Mouse (Mus musculus) neural tube, embryonic 14.5 days (tissue): ENCODE data around the gene Uqcr10. TPM values are rescaled to one million over a fixed set of nuclear protein-coding genes. Genes with fewer than 3 reads are reported as not detected.
A peak's percentile ranks its signal among the peaks of the same experiment; 100 is the strongest.
"Not testable (repeated sequence)": the region's sequence is repeated elsewhere in the genome, so short reads cannot be mapped to it uniquely, and the experiment has no call there.

ENCODE experiments used
- ATAC-seq: fragments of 200-750 bp; cut with Nextera tagmentation; 2 replicates; pipeline ENCODE4 v1.8.0; 2017; ENCODE audit warnings: low read depth, mild to moderate bottlenecking, moderate TSS enrichment, moderate library complexity
- H3K27ac ChIP-seq: fragments of 300-500 bp; sonication (generic); 2 replicates; pipeline ENCODE4 v1.5.1; 2014; ENCODE audit warnings: low read depth, mild to moderate bottlenecking, control low read depth, low read length, moderate library complexity, mixed read lengths
- H3K27me3 ChIP-seq: fragments of 300-500 bp; sonication (generic); 2 replicates; pipeline ENCODE4 v1.6.1; 2014; ENCODE audit warnings: low read length; ENCODE audit not compliant: control insufficient read depth, insufficient read depth
- H3K36me3 ChIP-seq: fragments of 300-500 bp; sonication (generic); 2 replicates; pipeline ENCODE4 v1.6.1; 2014; ENCODE audit warnings: low read length, mixed read lengths; ENCODE audit not compliant: control insufficient read depth, insufficient read depth
- H3K4me1 ChIP-seq: fragments of 300-500 bp; sonication (generic); 2 replicates; pipeline ENCODE4 v1.6.1; 2014; ENCODE audit warnings: low read length; ENCODE audit not compliant: control insufficient read depth, insufficient read depth
- H3K4me2 ChIP-seq: fragments of 300-500 bp; sonication (generic); 2 replicates; pipeline ENCODE4 v1.6.1; 2014; ENCODE audit warnings: mild to moderate bottlenecking, low read depth, low read length, control low read depth
- H3K4me3 ChIP-seq: fragments of 300-500 bp; sonication (generic); 2 replicates; pipeline ENCODE4 v1.5.1; 2014; ENCODE audit warnings: low read depth, low read length, control low read depth, mixed read lengths
- H3K9ac ChIP-seq: fragments of 300-500 bp; sonication (generic); replicated peaks from 2 replicates; pipeline ENCODE4 v1.6.1; 2014; ENCODE audit warnings: low read depth, mild to moderate bottlenecking, control low read depth, low read length, mixed read lengths
- H3K9me3 ChIP-seq: fragments of 300-500 bp; sonication (generic); 2 replicates; pipeline ENCODE4 v1.6.1; 2016; ENCODE audit warnings: low read length; ENCODE audit not compliant: control insufficient read depth
- WGBS: fragments of 180-500 bp; shearing (Covaris S2); extraction: QIAGEN DNeasy Blood & Tissue Kit; methylation state at CpG from one replicate; pipeline ENCODE4 v1.1.7; 2014; 5-methylcytosine and 5-hydroxymethylcytosine counted together
- polyA plus RNA-seq: library from polyadenylated mRNA; unstranded; fragments of >200 nt; fragmentation: Nextera tagmentation; extraction: Ambion mirVana; gene quantifications from 2 replicates; pipeline ENCODE4 v1.2.1, GENCODE M21; 2014

Gene Uqcr10
- polyA plus RNA-seq, 1 experiment from 2014 or later: 671 TPM

GRCm38 (mm10) chr11:4720393-4720792 is 16.3 kb upstream of the Uqcr10 start:
- H3K4me1 ChIP-seq: no peaks in the 10 kb centered on the region
- no peaks in the 10 kb centered on the region for H3K9me3 ChIP-seq
- no peaks in the 10 kb centered on the region for H3K27me3 ChIP-seq
- H3K4me2 ChIP-seq: no peak overlapping the region
- H3K36me3 ChIP-seq: no peaks in the 10 kb centered on the region
- ATAC-seq: no peak
- no peak overlapping the region for H3K9ac ChIP-seq
- 51% methylated on average over 11 of the region's 11 CpGs for WGBS
- H3K27ac ChIP-seq: no peak overlapping the region
- no peak overlapping the region for H3K4me3 ChIP-seq

DNA sequence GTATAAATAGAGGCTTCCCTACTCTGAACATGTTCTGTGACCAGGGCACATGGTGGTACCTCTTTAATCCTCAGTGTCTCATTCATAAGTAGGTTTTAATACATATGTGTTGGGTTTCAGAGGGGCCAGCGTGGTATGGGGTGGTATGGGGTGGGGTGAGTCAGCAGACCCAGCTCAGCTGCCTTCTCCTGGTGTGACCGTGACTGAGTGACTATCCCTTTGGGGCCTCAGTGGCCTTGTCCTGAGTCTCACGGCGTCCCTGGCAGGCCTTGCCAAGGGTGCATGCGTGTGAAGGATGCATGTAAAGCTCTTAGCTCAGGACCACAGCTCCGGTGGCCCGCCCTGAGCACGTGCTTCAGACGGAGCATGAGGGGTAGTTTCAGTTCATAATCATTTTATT is 15.8 kb upstream of the Uqcr10 start:
- H3K9me3 ChIP-seq: no peaks in the 10 kb centered on the region
- no peaks in the 10 kb centered on the region for H3K27me3 ChIP-seq
- H3K36me3 ChIP-seq: no peaks in the 10 kb centered on the region
- no peak for ATAC-seq
- no peak overlapping the region for H3K27ac ChIP-seq
- no peak overlapping the region for H3K4me3 ChIP-seq
- WGBS: 86% methylated on average over 9 of the region's 9 CpGs
- H3K9ac ChIP-seq: no peak overlapping the region
- H3K4me1 ChIP-seq: no peaks in the 10 kb centered on the region
- H3K4me2 ChIP-seq: no peak overlapping the region

- no peak overlapping the region for H3K27ac ChIP-seq
- no peaks in the 10 kb centered on the region for H3K36me3 ChIP-seq
- no peaks in the 10 kb centered on the region for H3K27me3 ChIP-seq
These were observed 14.4 kb upstream of the Uqcr10 start for GRCm38 (mm10) chr11:4718548-4718947.

GRCm38 (mm10) chr11:4716530-4717236 is 12.5 kb upstream of the Uqcr10 start:
- Histone ChIP-seq H3K4me3 (no peak overlapping the region), H3K4me1 (no peaks in the 10 kb centered on the region), H3K27ac (no peak overlapping the region), H3K4me2 (no peak overlapping the region), H3K9me3 (no peaks in the 10 kb centered on the region), H3K27me3 (no peaks in the 10 kb centered on the region), H3K36me3 (no peaks in the 10 kb centered on the region), H3K9ac (no peak overlapping the region)
- WGBS: 90% methylated on average over 5 of the region's 5 CpGs
- no peak for ATAC-seq

More at GRCm38 (mm10) chr11:4718548-4718947, 14.4 kb upstream of the Uqcr10 start:
- ATAC-seq: no peak
- Histone ChIP-seq H3K4me2 (no peak overlapping the region), H3K9me3 (no peaks in the 10 kb centered on the region), H3K9ac (no peak overlapping the region), H3K4me1 (no peaks in the 10 kb centered on the region), H3K4me3 (no peak overlapping the region)
- 90% methylated on average over 5 of the region's 5 CpGs for WGBS

GRCm38 (mm10) chr11:4715596-4715995 is 11.5 kb upstream of the Uqcr10 start:
- Histone ChIP-seq H3K27me3 (no peaks in the 10 kb centered on the region), H3K9ac (no peak overlapping the region), H3K4me3 (no peak overlapping the region), H3K27ac (no peak overlapping the region), H3K36me3 (no peaks in the 10 kb centered on the region), H3K4me1 (no peaks in the 10 kb centered on the region), H3K9me3 (no peaks in the 10 kb centered on the region), H3K4me2 (no peak overlapping the region)
- no peak for ATAC-seq
- WGBS: 83% methylated on average over 4 of the region's 4 CpGs

DNA sequence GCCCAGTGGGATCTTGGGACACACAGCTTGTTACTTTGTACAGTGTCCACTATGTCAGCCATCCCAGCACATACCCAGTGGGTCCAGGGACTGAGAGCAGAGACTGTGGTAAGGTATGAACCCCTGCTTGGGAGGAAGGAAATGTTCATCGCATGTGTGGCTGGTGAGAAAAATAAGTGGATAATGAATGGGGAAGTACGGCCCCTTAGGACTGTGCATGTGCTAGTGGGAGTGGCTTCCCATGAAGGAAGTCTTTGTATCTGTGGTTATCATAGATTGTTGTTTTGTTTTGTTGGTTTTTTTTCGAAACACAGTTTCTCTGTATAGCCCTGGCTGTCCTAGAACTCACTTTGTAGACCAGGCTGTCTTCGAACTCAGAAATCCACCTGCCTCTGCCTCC is 10.6 kb upstream of the Uqcr10 start:
- 94% methylated on average over 4 of the region's 4 CpGs for WGBS
- no peaks in the 10 kb centered on the region for H3K4me1 ChIP-seq
- no peak overlapping the region for H3K27ac ChIP-seq
- no peak overlapping the region for H3K4me2 ChIP-seq
- H3K27me3 ChIP-seq: no peaks in the 10 kb centered on the region
- no peaks in the 10 kb centered on the region for H3K36me3 ChIP-seq
- H3K9me3 ChIP-seq: no peaks in the 10 kb centered on the region
- ATAC-seq: no peak
- H3K4me3 ChIP-seq: no peak overlapping the region
- H3K9ac ChIP-seq: no peak overlapping the region

DNA sequence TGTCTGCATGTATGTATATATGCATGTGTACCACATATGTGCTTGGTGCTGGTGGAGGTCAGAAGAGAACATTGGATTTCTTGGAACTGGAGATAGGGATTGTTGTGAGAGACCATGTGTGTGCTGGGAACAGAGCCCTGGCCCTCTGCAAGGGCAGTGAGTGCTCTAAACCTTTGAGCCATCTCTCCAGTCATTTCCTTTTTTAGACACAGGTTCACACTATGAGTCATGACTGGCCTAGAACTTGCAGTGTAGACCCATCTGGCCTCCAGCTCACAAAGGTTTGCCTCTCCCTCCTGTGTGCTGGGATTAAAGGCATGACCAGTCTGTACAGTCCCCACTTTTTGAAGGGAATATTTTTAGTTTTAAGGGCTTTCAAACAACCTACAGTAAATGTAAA is 8.7 kb upstream of the Uqcr10 start:
- ATAC-seq: no peak

GRCm38 (mm10) chr11:4710188-4710587 is 6.0 kb upstream of the Uqcr10 start:
- H3K9ac ChIP-seq, H3K9me3 ChIP-seq, H3K27ac ChIP-seq, H3K36me3 ChIP-seq, ATAC-seq, H3K4me1 ChIP-seq, H3K4me2 ChIP-seq, H3K27me3 ChIP-seq, H3K4me3 ChIP-seq: not testable (repeated sequence)
- WGBS: 82% methylated on average over 4 of the region's 4 CpGs

More for the DNA sequence above, 8.7 kb upstream of the Uqcr10 start:
- no peaks in the 10 kb centered on the region for H3K27me3 ChIP-seq
- H3K9me3 ChIP-seq: no peaks in the 10 kb centered on the region
- H3K4me2 ChIP-seq: no peak overlapping the region
- no peak overlapping the region for H3K4me3 ChIP-seq
- no peaks in the 10 kb centered on the region for H3K36me3 ChIP-seq
- H3K9ac ChIP-seq: no peak overlapping the region
- no peaks in the 10 kb centered on the region for H3K4me1 ChIP-seq
- no peak overlapping the region for H3K27ac ChIP-seq

DNA sequence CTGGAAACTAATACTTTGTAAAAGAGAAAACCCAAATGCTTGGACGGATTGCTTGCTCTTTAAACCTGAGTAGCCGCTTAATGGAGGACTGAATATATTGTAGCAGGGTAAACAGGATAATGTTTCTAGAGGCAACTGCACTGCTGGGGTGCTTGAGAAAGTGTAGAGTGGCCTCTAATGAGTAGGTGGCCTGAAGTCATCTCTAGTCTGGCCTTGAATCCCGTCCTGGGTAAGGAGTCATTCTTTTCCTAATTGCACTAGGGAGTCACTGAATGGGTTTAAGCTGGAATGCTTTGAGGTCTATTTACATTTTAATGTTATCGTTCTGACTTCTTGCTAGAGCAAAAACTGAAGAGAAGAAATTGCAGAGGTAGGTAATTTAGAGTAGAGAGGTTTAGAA is 1.0 kb upstream of the Uqcr10 start:
- ATAC-seq: no peak
- Histone ChIP-seq H3K9me3 (no peaks in the 10 kb centered on the region), H3K4me1 (peaks cover 12% of the 10 kb centered on the region; the same call in 1 of the 2 replicates), H3K36me3 (peaks cover 7% of the 10 kb centered on the region), H3K9ac (peak overlapping the region; percentile 47), H3K4me3 (peak overlapping the region; percentile 61), H3K27me3 (no peaks in the 10 kb centered on the region), H3K27ac (no peak overlapping the region), H3K4me2 (peak overlapping the region; percentile 84)
- 4% methylated on average over 4 of the region's 4 CpGs for WGBS
